Mouse (Mus musculus) central nervous system, embryonic 18 days (tissue): Measurements from ENCODE around the gene Bcl9l. TPM values are rescaled to one million over a fixed set of nuclear protein-coding genes. Genes with fewer than 3 reads are reported as not detected.

ENCODE experiments used
- polyA plus RNA-seq: library from polyadenylated mRNA; depleted of rRNA; stranded (reverse); fragments of >200 nt; gene quantifications from 2 replicates; pipeline ENCODE4 v1.2.3, GENCODE M21; 2012; rRNA removed

Gene Bcl9l
- 13.9 and 19.7 TPM in 2 replicates for polyA plus RNA-seq

DNA sequence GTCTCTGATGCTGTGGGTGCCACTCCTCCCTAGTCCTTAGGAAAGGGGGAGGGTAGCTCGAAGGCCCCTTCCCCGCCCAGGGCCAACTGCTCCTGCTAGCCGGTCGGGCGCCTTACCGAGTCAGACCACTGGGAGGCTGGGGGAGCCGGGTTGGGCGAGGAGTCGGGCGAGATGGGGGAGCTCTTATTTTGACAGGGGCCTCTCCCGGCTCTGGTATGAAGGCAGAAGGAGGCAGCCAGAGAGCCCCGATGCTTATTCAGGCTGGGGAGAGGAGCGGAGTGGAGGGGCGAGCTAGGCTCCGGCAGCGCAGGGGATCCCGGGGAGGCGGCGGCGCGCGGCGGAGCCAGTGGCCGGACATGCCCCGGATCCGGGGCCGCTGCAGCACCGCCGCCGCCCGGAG is at the start of gene Bcl9l:
Gene Bcl9l (plus strand): TSS at position 274 of the 400 bp plus-strand sequence.

GRCm38 (mm10) chr9:44440961-44441360 is 41.7 kb upstream of the Bcl9l start, which contains the start of gene Foxr1:
Gene Foxr1, minus strand, starts transcription at chr9:44441136.

GRCm38 (mm10) chr9:44454891-44455220 is 27.8 kb upstream of the Bcl9l start, which contains the start of gene Upk2:
Gene Upk2, minus strand, starts transcription at chr9:44454976.

Other genes with a start within 250 kb of the Bcl9l start
- 22.3 and 23.5 TPM in 2 replicates for gene Cbl, start 248.8 kb upstream of the Bcl9l start, polyA plus RNA-seq
- 1.2 and 2.8 TPM in 2 replicates for gene Ccdc153, start 242.1 kb upstream of the Bcl9l start, polyA plus RNA-seq
- 0.75 and 0.79 TPM in 2 replicates for gene Pdzd3, start 231.4 kb upstream of the Bcl9l start, polyA plus RNA-seq
- gene Nlrx1, start 214.2 kb upstream of the Bcl9l start, polyA plus RNA-seq, result 3.6 and 3.8 TPM in 2 replicates
- 82.8 and 93.4 TPM in 2 replicates for gene Abcg4, start 194.2 kb upstream of the Bcl9l start, polyA plus RNA-seq
- gene Hinfp, start 177.2 kb upstream of the Bcl9l start, polyA plus RNA-seq, result 42.4 and 43.8 TPM in 2 replicates
- gene C2cd2l, start 162.5 kb upstream of the Bcl9l start, polyA plus RNA-seq, result 56.8 and 62.1 TPM in 2 replicates
- gene Dpagt1, start 156.8 kb upstream of the Bcl9l start, polyA plus RNA-seq, result 37.3 and 39.1 TPM in 2 replicates
- 123 and 133 TPM in 2 replicates for gene H2afx, start 148.1 kb upstream of the Bcl9l start, polyA plus RNA-seq
- gene Hmbs, start 138.6 kb upstream of the Bcl9l start, polyA plus RNA-seq, result 37.8 and 38.9 TPM in 2 replicates
- gene Vps11, start 121.2 kb upstream of the Bcl9l start, polyA plus RNA-seq, result 31.1 and 35.4 TPM in 2 replicates
- gene Hyou1, start 103.3 kb upstream of the Bcl9l start, polyA plus RNA-seq, result 49.9 and 50.9 TPM in 2 replicates
- 60.4 and 61.0 TPM in 2 replicates for gene Slc37a4, start 86.0 kb upstream of the Bcl9l start, polyA plus RNA-seq
- 785 and 795 TPM in 2 replicates for gene Rps25, start 75.7 kb upstream of the Bcl9l start, polyA plus RNA-seq
- 207 and 215 TPM in 2 replicates for gene Trappc4, start 75.2 kb upstream of the Bcl9l start, polyA plus RNA-seq
- gene Ccdc84, start 64.3 kb upstream of the Bcl9l start, polyA plus RNA-seq, result 55.8 and 58.3 TPM in 2 replicates
- not detected in 2 replicates for gene Foxr1, start 41.7 kb upstream of the Bcl9l start, polyA plus RNA-seq
- 0.08 TPM in 1 of 2 replicates, not detected in the other for gene Upk2, start 27.8 kb upstream of the Bcl9l start, polyA plus RNA-seq
- not detected in 2 replicates for gene Cxcr5, start 79.1 kb downstream of the Bcl9l start, polyA plus RNA-seq
- gene Ddx6, start 122.1 kb downstream of the Bcl9l start, polyA plus RNA-seq, result 47.4 and 48.5 TPM in 2 replicates
- not detected in 2 replicates for gene Treh, start 190.4 kb downstream of the Bcl9l start, polyA plus RNA-seq